Comparison of ENCODE assay signal across 21 mouse cellular contexts in the genomic region with DNA sequence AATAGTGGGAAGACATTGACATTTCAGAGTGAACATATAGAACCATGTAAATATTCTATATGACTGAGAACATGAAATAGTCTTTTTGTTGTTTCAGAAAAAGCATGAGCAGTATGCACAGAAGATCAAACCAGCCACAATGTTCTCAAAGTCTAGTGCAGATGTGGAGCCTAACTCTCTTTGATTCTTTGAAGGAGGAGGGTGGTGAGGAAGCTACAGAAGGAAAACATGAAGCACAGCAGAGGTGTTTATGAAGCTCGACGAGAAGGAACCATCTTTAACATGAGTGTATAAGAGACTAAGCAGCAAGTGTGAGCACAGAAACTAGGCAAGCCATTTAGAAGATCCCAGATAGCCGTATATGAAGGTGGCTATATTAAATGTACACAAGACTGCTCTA. TPM values are rescaled to one million over a fixed set of nuclear protein-coding genes. Genes with fewer than 3 reads are reported as not detected.
"Had no signal": no experiment of that assay in that cellular context is flagged by ENCODE, and none has a peak within 500 bp of the region (broad histone marks: within the 10 kb centered on the region; RNA-seq: fewer than 3 reads in every experiment).

No protein-coding gene starts in this region.

- H3K36me3 ChIP-seq: liver, embryonic 13.5 days; liver, embryonic 15.5 days; lung, embryonic 15.5 days; midbrain, embryonic 13.5 days; midbrain, embryonic 15.5 days; neural tube, embryonic 13.5 days; neural tube, embryonic 15.5 days had no signal

- H3K27ac ChIP-seq: liver, embryonic 13.5 days; liver, embryonic 15.5 days; lung, embryonic 15.5 days; macrophage; midbrain, embryonic 13.5 days; midbrain, embryonic 15.5 days; neural tube, embryonic 13.5 days; neural tube, embryonic 15.5 days had no signal

- ATAC-seq: liver, postnatal 0 days; lung, postnatal 0 days; midbrain, embryonic 13.5 days; midbrain, embryonic 15.5 days had no signal

- H3K27me3 ChIP-seq: liver, embryonic 13.5 days; liver, embryonic 15.5 days; lung, embryonic 15.5 days; megakaryocyte, embryonic 14.5 days; midbrain, embryonic 13.5 days; midbrain, embryonic 15.5 days; neural tube, embryonic 13.5 days; neural tube, embryonic 15.5 days had no signal

- H3K4me3 ChIP-seq: liver, embryonic 13.5 days; liver, embryonic 15.5 days; lung, embryonic 15.5 days; megakaryocyte, embryonic 14.5 days; midbrain, embryonic 13.5 days; midbrain, embryonic 15.5 days; neural tube, embryonic 13.5 days; neural tube, embryonic 15.5 days had no signal

- DNase-seq: liver, embryonic 13.5 days; liver, postnatal 0 days; lung, adult 2 months; lung, postnatal 14 days; lung, postnatal 36 days; retina, postnatal 1 day; right cerebral cortex, adult 18-20 months; right cerebral cortex, postnatal 25 days; right cerebral cortex, postnatal 4 days; thymus, adult 18-20 months; thymus, postnatal 25 days had no signal

- H3K4me1 ChIP-seq: liver, embryonic 13.5 days; liver, embryonic 15.5 days; lung, embryonic 15.5 days; megakaryocyte, embryonic 14.5 days; midbrain, embryonic 13.5 days; midbrain, embryonic 15.5 days; neural tube, embryonic 13.5 days; neural tube, embryonic 15.5 days had no signal

RNA-seq across cellular contexts. Expression of a gene that starts 6.5 kb away (rescaled TPM):
- polyA plus RNA-seq: neural tube, embryonic 11.5 days; neural tube, embryonic 13.5 days had no signal
